Mouse (Mus musculus): ENCODE measurements at regions not wholly inside any gene's neighbourhood (a gene's known extent, or its start where the extent isn't known, plus 50 kb on each side); places are given as distances from the start of the nearest gene placed in this dataset.
"Not testable (repeated sequence)": the region's sequence is repeated elsewhere in the genome, so short reads cannot be mapped to it uniquely, and the experiment has no call there.

DNA sequence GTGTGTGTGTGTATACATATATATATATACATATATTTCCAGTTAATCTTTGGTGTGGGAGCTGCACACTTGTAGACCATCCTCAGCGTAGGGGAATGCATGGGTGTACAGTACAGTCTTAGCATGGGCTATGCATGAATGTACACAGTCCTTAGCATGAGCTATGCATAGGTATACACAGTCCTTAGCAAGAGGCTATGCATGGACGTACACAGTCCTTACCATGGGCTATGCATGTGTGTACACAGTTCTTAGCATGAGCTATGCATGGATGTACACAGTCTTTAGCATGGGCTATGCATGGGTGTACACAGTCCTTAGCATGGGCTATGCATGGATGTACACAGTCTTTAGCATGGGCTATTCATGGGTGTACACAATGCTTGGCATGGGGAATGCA, 70.5 kb downstream of the Rchy1 start:
- DNase-seq (ENCODE audit: low read depth, low spot score): no peak

DNA sequence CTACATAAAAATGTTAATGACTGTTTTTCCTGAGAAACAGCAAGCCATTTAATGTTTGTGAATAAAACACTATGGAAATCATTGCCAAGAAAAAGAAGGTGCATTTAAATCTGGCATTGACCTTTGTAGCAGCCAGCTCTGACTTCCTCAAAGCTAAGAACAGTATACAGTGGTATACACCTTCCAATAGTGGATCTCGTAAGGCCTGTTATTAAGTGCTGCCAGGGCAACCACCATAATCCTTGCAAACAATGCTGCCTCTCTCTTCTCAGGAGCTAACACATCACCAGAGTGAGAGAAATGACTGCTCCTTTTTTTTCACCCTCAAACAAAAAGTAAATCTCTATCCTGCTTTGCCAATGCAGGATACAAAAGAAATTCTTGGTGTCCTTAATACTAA, 81.1 kb downstream of the Rchy1 start:
- DNase-seq (ENCODE audit: low read depth, low spot score): peak; percentile 41

DNA sequence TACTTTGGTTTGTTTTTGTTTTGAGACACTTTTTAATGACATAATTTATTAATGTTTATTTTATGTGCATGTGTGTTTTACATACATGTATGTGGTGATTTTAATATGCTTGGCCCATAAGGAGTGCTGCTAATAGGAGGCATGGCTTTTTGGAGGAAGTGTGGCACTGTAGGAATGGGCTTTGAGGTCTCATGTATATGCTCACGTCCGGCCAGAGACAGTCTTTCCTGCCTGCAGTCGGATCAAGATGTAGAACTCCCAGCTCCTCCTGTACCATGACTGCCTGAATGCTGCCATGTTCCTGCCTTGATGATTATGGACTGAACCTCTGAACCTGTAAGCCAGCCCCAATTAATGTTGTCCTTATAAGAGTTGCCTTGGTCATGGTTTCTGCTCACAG, 82.6 kb downstream of the Rchy1 start:
- no peak for DNase-seq (ENCODE audit: low read depth, low spot score)

DNA sequence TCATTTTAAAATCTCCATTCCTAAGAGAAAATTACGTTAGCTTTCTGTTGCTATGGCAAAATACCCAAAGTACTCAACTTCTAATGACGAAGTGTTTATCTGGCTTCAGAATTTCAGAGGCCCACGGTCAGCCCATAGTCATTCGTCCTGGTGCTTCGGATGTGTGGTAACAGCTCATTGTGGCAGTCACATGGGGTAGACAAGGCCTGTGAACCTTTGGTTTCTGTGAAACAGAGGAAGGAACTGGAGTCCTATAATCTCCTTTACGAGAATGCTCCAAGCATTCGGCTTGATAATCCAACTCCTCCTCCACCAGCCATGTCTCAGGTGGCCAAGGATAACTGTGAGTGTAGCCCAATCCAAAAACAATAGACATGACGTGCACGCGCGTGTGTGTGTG, 84.2 kb downstream of the Rchy1 start:
- no peak for DNase-seq (ENCODE audit: low read depth, low spot score)

- DNase-seq (ENCODE audit: low read depth, low spot score): peak; percentile 17
These were observed 86.2 kb downstream of the Rchy1 start for GRCm38 (mm10) chr5:91876682-91877031.

- DNase-seq (ENCODE audit: low read depth, low spot score): peak; percentile 5
These were observed 86.8 kb downstream of the Rchy1 start for GRCm38 (mm10) chr5:91875875-91876681.

DNA sequence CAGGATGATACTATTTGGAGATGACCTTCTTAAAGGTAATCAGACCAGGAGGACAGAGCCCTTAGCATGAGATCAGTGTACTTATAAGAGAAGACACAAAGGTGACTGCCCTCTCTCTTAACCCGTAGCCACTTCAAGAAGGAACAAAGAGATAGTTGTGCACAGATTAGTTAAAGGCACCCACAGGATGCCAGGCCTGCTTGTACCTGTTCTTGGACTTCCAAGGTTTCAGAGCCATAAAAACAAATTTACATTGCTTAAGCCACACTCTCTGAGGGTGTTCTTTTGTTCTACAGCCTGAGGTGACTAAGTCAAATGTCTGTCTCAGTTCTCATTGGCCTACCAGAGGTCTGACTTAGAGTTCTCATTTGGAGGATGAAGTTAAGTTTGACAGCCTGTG, 90.1 kb downstream of the Rchy1 start:
- DNase-seq (ENCODE audit: low read depth, low spot score): no peak

- peak; percentile 22 for DNase-seq (ENCODE audit: low read depth, low spot score)
These were observed 93.1 kb downstream of the Rchy1 start for GRCm38 (mm10) chr5:91869791-91870190.

GRCm38 (mm10) chr5:91866184-91866583, 96.7 kb downstream of the Rchy1 start:
- DNase-seq (ENCODE audit: low read depth, low spot score): no peak

- no peak for DNase-seq (ENCODE audit: low read depth, low spot score)
These were observed 97.5 kb downstream of the Rchy1 start for GRCm38 (mm10) chr5:91865365-91865764.

GRCm38 (mm10) chr5:91862843-91863242, 100.0 kb downstream of the Rchy1 start:
- no peak for DNase-seq (ENCODE audit: low read depth, low spot score)

GRCm38 (mm10) chr5:91862243-91862642, 100.6 kb downstream of the Rchy1 start:
- no peak for DNase-seq (ENCODE audit: low read depth, low spot score)

DNA sequence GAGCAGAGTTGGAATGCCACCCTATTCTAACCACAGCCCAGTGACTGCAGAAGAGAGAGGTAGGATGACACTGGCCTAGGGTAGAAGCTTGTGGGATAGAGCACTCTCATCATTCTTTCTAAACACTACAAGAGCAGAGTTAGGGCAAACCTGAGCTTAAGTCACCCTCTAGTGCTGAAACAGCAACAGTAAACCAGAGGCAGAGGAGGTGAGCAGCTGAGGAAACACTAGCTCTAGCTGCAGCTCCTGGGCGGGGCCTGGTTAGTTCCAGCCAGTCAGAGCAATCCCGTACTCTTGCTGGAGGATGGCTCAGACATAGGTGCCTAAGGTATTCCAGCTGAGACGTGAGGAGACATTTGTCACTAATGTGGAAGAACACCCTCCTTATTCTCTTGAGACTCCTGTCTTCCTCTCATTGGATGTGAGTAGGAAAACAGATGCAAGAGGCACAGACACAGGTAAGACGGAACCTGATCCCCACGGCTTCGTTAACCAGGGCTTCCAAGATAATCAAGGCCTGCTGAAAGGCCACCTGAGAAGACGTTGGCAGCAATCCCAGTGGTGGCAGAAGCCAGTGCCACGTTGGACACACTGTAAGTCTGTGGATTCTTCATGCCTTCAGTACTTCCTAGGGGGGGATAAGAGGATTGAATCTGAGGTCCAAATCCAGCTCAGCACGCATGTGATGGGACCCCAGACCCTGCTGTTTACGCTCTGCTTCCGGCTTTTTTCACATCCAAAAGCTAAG, 101.3 kb downstream of the Rchy1 start:
- DNase-seq (ENCODE audit: low read depth, low spot score): peak; percentile 74

DNA sequence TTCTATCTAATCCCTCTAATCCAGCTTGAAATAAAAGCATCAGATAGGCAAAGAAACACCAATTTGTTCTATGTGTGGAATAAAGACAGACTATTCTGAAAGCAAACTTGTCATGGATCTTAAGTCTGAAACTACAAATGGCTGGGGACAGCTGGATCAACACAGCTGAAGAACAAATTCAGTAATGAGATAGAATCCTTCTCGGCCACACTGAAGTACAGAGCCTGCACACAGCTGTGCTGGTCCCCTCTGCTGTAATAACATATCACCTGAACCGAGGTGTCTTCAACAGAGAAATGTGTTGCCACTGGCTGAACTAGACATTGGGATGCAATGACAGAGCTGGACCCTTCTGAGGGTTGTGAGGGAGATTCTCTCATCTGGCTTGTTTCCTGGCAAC, 102.4 kb downstream of the Rchy1 start:
- DNase-seq (ENCODE audit: low read depth, low spot score): no peak

DNA sequence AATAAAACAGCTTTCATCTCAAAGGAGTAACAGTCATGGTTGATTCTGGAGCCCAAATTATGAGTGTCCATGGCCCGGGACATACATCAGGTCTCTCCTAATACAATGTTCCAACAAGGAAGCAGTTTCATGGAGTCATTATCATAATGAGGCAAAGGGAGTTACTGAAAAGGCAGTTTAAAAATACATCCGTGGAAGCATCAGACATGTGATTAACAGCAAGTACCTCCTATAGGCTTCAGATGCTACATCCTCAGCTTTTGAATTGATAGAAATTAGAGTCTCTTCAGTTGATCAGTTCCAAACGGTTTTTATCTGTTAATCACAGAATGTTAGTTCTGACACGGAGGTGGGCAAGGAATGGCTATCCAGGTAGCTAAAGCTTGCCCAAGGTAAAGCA, 110.5 kb downstream of the Rchy1 start:
- DNase-seq (ENCODE audit: low read depth, low spot score): no peak

DNA sequence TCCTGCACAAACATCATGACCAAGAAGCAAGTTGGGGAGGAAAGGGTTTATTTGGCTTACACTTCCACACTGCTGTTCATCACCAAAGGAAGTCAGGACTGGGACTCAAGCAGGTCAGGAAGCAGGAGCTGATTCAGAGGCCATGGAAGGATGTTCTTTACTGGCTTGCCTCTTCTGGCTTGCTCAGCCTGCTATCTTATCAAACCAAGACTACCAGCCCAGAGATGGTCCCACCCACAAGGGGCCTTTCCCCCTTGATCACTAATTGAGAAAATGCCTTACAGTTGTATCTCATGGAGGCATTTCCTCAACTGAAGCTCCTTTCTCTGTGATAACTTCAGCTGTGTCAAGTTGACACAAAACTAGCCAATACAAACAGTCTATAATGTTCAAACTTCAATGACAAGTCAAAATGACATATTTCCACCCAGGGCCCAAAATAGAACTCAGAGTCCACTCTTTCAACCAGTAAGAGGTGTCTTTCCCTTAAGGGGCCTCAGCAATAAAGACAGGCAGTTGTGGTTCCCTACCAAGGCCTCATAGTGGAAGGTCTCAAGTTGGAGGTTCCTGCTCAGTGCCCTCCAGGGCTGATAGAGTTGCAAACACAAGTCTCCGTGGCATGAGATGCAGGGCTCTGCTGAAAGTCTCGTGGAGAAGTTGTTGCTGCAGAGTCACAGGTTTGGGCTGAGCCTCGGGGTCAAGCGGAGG, 111.9 kb downstream of the Rchy1 start:
- not testable (repeated sequence) for DNase-seq (ENCODE audit: low read depth, low spot score)

GRCm38 (mm10) chr5:91850440-91850839, 112.4 kb downstream of the Rchy1 start:
- DNase-seq (ENCODE audit: low read depth, low spot score): no peak

DNA sequence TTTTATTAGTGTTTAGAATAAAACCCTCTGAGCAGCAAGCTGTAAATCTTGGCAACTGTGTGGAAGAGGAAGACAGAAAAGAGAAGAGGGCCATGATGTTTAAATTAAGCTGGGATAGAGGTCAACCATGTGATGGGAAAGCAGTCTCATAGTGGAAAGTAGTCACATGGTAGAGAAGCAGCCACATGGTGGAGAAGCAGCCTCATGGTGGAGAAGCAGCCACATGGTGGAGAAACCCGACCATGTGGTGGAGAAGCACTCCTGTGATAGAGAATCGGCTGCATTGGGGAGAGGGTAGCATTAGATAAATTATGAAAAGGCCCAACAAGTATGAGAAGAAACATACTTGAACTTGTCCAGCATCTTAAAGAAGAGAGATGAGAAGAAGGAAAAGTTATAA, 113.3 kb downstream of the Rchy1 start:
- no peak for DNase-seq (ENCODE audit: low read depth, low spot score)

- DNase-seq (ENCODE audit: low read depth, low spot score): no peak
These were observed 113.8 kb downstream of the Rchy1 start for GRCm38 (mm10) chr5:91849114-91849513.

DNA sequence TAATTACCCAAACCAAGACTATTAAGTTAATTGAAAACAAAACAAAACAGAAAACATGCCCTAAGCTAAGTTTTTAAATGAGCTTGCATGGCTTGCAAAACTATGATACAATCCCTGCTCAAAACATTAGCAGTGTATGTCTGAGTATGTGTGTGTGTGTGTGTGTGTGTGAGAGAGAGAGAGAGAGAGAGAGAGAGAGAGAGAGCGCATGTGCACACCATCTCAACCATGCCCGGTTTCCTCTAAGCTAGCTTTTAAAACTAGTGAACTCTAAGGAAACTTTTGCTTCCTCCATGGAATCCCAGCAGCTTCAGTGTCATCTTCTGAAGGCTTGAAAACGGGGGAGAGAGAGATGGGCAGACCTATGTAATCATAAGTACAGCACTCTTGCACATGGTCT, 114.3 kb downstream of the Rchy1 start:
- DNase-seq (ENCODE audit: low read depth, low spot score): no peak

GRCm38 (mm10) chr5:91843044-91843443, 119.8 kb downstream of the Rchy1 start:
- DNase-seq (ENCODE audit: low read depth, low spot score): peak; percentile 61

DNA sequence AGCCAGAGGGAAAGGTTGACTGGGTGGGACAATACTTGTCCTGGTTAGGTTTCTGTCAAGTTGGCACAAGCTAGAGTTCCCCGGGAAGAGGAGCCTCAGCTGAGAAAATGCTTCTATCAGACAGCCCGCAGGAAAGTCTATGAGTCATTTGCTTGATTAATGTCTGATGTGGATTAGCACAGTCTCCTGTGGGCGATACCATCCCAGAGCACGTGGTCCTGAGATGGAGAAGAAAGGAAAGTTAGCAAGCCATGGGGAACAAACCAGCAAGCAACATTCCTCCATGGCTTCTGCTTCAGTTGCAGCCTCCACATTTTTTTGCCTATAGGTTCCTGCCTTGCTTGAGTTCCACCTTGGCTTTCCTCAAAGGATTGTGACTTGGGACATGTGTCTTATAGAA, 121.8 kb downstream of the Rchy1 start:
- peak; percentile 43 for DNase-seq (ENCODE audit: low read depth, low spot score)

DNA sequence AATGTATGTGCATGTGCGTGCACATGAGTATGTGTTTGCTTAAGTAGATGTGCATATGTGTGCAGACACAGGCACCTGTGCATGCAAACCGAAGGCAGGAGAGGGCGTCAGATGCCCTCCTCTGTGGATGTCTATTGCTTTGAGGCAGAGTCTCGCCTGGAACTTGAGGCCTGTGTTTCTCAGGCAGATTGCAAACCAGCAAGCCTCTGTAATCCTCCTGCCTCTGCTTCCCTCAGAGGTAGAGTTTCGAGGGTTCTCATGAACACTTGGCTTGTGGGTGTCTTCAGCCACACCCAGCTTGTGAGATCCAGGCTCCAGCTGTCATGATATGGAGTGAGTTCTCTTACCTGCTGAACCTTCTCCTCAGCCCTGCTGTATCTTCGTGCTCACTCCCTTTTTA, 134.4 kb downstream of the Rchy1 start:
- DNase-seq (ENCODE audit: low read depth, low spot score): no peak

Measured in brain, adult 2 months (tissue).